Mouse (Mus musculus) erythroid progenitor cell, adult 5-6 weeks (primary cell): Measurements from ENCODE around the gene Slc6a21. TPM values are rescaled to one million over a fixed set of nuclear protein-coding genes. Genes with fewer than 3 reads are reported as not detected.

ENCODE experiments used
- total RNA-seq, 2 experiments: library from RNA; stranded (forward) in 1 of 2; stranded (reverse) in 1 of 2; fragments of 150-400 nt in 1 of 2; fragments of 186-747, 209-891 nt in 1 of 2; gene quantifications; 2 replicates each; pipeline versions ENCODE4 v1.2.3 to v1.2.4; 2015 to 2017; ENCODE audit warnings: low replicate concordance in 2 of 2

Slc6a21 gene
- total RNA-seq, 2 experiments from 2014 or later = not detected

Other genes with a start within 250 kb of the Slc6a21 start
Only the 30 nearest of the 37 such genes appear.
- gene Rcn3, start 185.3 kb upstream of the Slc6a21 start, total RNA-seq (2015; ENCODE audit: low replicate concordance) = 1.1 and 8.8 TPM in 2 replicates
- gene Rcn3, start 185.3 kb upstream of the Slc6a21 start, total RNA-seq (2017; ENCODE audit: low replicate concordance) = 1.9 and 4.0 TPM in 2 replicates
- 10.5 TPM in 2 replicates for gene Fcgrt, start 173.7 kb upstream of the Slc6a21 start, total RNA-seq (2015; ENCODE audit: low replicate concordance)
- 8.3 and 9.7 TPM in 2 replicates for gene Fcgrt, start 173.7 kb upstream of the Slc6a21 start, total RNA-seq (2017; ENCODE audit: low replicate concordance)
- gene Rps11, start 153.1 kb upstream of the Slc6a21 start, total RNA-seq (2015; ENCODE audit: low replicate concordance) = 694 and 736 TPM in 2 replicates
- 189 and 313 TPM in 2 replicates for gene Rps11, start 153.1 kb upstream of the Slc6a21 start, total RNA-seq (2017; ENCODE audit: low replicate concordance)
- gene Rpl13a, start 148.8 kb upstream of the Slc6a21 start, total RNA-seq (2015; ENCODE audit: low replicate concordance) = 918 and 1,040 TPM in 2 replicates
- 765 and 800 TPM in 2 replicates for gene Rpl13a, start 148.8 kb upstream of the Slc6a21 start, total RNA-seq (2017; ENCODE audit: low replicate concordance)
- not detected in 2 replicates for gene Gm45713, start 141.3 kb upstream of the Slc6a21 start, total RNA-seq (2015; ENCODE audit: low replicate concordance)
- gene Gm45713, start 141.3 kb upstream of the Slc6a21 start, total RNA-seq (2017; ENCODE audit: low replicate concordance) = 0.98 and 2.3 TPM in 2 replicates
- gene Flt3l, start 141.1 kb upstream of the Slc6a21 start, total RNA-seq (2015; ENCODE audit: low replicate concordance) = 3.6 and 17.2 TPM in 2 replicates
- 0.23 and 4.5 TPM in 2 replicates for gene Flt3l, start 141.1 kb upstream of the Slc6a21 start, total RNA-seq (2017; ENCODE audit: low replicate concordance)
- gene Pih1d1, start 123.2 kb upstream of the Slc6a21 start, total RNA-seq (2015; ENCODE audit: low replicate concordance) = 58.7 and 96.4 TPM in 2 replicates
- gene Pih1d1, start 123.2 kb upstream of the Slc6a21 start, total RNA-seq (2017; ENCODE audit: low replicate concordance) = 6.8 and 8.7 TPM in 2 replicates
- 24.5 and 29.3 TPM in 2 replicates for gene Aldh16a1, start 122.9 kb upstream of the Slc6a21 start, total RNA-seq (2015; ENCODE audit: low replicate concordance)
- 12.4 and 14.1 TPM in 2 replicates for gene Aldh16a1, start 122.9 kb upstream of the Slc6a21 start, total RNA-seq (2017; ENCODE audit: low replicate concordance)
- not detected in 2 replicates for gene Slc17a7, start 113.6 kb upstream of the Slc6a21 start, total RNA-seq (2015; ENCODE audit: low replicate concordance)
- gene Slc17a7, start 113.6 kb upstream of the Slc6a21 start, total RNA-seq (2017; ENCODE audit: low replicate concordance) = not detected in 2 replicates
- gene Gfy, start 97.9 kb upstream of the Slc6a21 start, total RNA-seq (2015; ENCODE audit: low replicate concordance) = not detected in 2 replicates
- not detected in 2 replicates for gene Gfy, start 97.9 kb upstream of the Slc6a21 start, total RNA-seq (2017; ENCODE audit: low replicate concordance)
- gene Pth2, start 96.5 kb upstream of the Slc6a21 start, total RNA-seq (2015; ENCODE audit: low replicate concordance) = not detected in 2 replicates
- gene Pth2, start 96.5 kb upstream of the Slc6a21 start, total RNA-seq (2017; ENCODE audit: low replicate concordance) = not detected in 2 replicates
- not detected in 2 replicates for gene Ccdc155, start 72.6 kb upstream of the Slc6a21 start, total RNA-seq (2015; ENCODE audit: low replicate concordance)
- not detected in 2 replicates for gene Ccdc155, start 72.6 kb upstream of the Slc6a21 start, total RNA-seq (2017; ENCODE audit: low replicate concordance)
- gene Dkkl1, start 65.4 kb upstream of the Slc6a21 start, total RNA-seq (2015; ENCODE audit: low replicate concordance) = 6.3 and 8.6 TPM in 2 replicates
- gene Dkkl1, start 65.4 kb upstream of the Slc6a21 start, total RNA-seq (2017; ENCODE audit: low replicate concordance) = 0.77 TPM in 1 of 2 replicates, not detected in the other
- not detected in 2 replicates for gene Tead2, start 61.8 kb upstream of the Slc6a21 start, total RNA-seq (2015; ENCODE audit: low replicate concordance)
- not detected in 2 replicates for gene Tead2, start 61.8 kb upstream of the Slc6a21 start, total RNA-seq (2017; ENCODE audit: low replicate concordance)
- 82.2 and 86.1 TPM in 2 replicates for gene Cd37, start 38.4 kb upstream of the Slc6a21 start, total RNA-seq (2015; ENCODE audit: low replicate concordance)
- 21.1 and 54.8 TPM in 2 replicates for gene Cd37, start 38.4 kb upstream of the Slc6a21 start, total RNA-seq (2017; ENCODE audit: low replicate concordance)
- not detected in 2 replicates for gene Slc6a16, start 36.4 kb upstream of the Slc6a21 start, total RNA-seq (2015; ENCODE audit: low replicate concordance)
- not detected in 2 replicates for gene Slc6a16, start 36.4 kb upstream of the Slc6a21 start, total RNA-seq (2017; ENCODE audit: low replicate concordance)
- not detected in 2 replicates for gene Trpm4, start 56.3 kb downstream of the Slc6a21 start, total RNA-seq (2015; ENCODE audit: low replicate concordance)
- gene Trpm4, start 56.3 kb downstream of the Slc6a21 start, total RNA-seq (2017; ENCODE audit: low replicate concordance) = not detected in 2 replicates
- not detected in 2 replicates for gene Hrc, start 57.8 kb downstream of the Slc6a21 start, total RNA-seq (2015; ENCODE audit: low replicate concordance)
- not detected in 2 replicates for gene Hrc, start 57.8 kb downstream of the Slc6a21 start, total RNA-seq (2017; ENCODE audit: low replicate concordance)
- not detected in 2 replicates for gene Ppfia3, start 89.5 kb downstream of the Slc6a21 start, total RNA-seq (2015; ENCODE audit: low replicate concordance)
- not detected in 2 replicates for gene Ppfia3, start 89.5 kb downstream of the Slc6a21 start, total RNA-seq (2017; ENCODE audit: low replicate concordance)
- not detected in 2 replicates for gene Lin7b, start 93.1 kb downstream of the Slc6a21 start, total RNA-seq (2015; ENCODE audit: low replicate concordance)
- not detected in 2 replicates for gene Lin7b, start 93.1 kb downstream of the Slc6a21 start, total RNA-seq (2017; ENCODE audit: low replicate concordance)
- 143 and 194 TPM in 2 replicates for gene Snrnp70, start 118.2 kb downstream of the Slc6a21 start, total RNA-seq (2015; ENCODE audit: low replicate concordance)
- gene Snrnp70, start 118.2 kb downstream of the Slc6a21 start, total RNA-seq (2017; ENCODE audit: low replicate concordance) = 312 and 348 TPM in 2 replicates
- not detected in 2 replicates for gene Kcna7, start 128.1 kb downstream of the Slc6a21 start, total RNA-seq (2015; ENCODE audit: low replicate concordance)
- gene Kcna7, start 128.1 kb downstream of the Slc6a21 start, total RNA-seq (2017; ENCODE audit: low replicate concordance) = not detected in 2 replicates
- gene Ntf5, start 136.2 kb downstream of the Slc6a21 start, total RNA-seq (2015; ENCODE audit: low replicate concordance) = not detected in 2 replicates
- gene Ntf5, start 136.2 kb downstream of the Slc6a21 start, total RNA-seq (2017; ENCODE audit: low replicate concordance) = not detected in 2 replicates
- gene Lhb, start 143.3 kb downstream of the Slc6a21 start, total RNA-seq (2015; ENCODE audit: low replicate concordance) = not detected in 2 replicates
- gene Lhb, start 143.3 kb downstream of the Slc6a21 start, total RNA-seq (2017; ENCODE audit: low replicate concordance) = not detected in 2 replicates
- 0.84 and 5.8 TPM in 2 replicates for gene Gys1, start 157.3 kb downstream of the Slc6a21 start, total RNA-seq (2015; ENCODE audit: low replicate concordance)
- 2.1 and 6.2 TPM in 2 replicates for gene Gys1, start 157.3 kb downstream of the Slc6a21 start, total RNA-seq (2017; ENCODE audit: low replicate concordance)
- gene Ruvbl2, start 160.6 kb downstream of the Slc6a21 start, total RNA-seq (2015; ENCODE audit: low replicate concordance) = 39.0 and 53.3 TPM in 2 replicates
- gene Ruvbl2, start 160.6 kb downstream of the Slc6a21 start, total RNA-seq (2017; ENCODE audit: low replicate concordance) = 22.6 and 28.8 TPM in 2 replicates
- gene Ftl1, start 182.4 kb downstream of the Slc6a21 start, total RNA-seq (2015; ENCODE audit: low replicate concordance) = 2,156 and 2,353 TPM in 2 replicates
- gene Ftl1, start 182.4 kb downstream of the Slc6a21 start, total RNA-seq (2017; ENCODE audit: low replicate concordance) = 950 and 960 TPM in 2 replicates
- gene Bax, start 189.4 kb downstream of the Slc6a21 start, total RNA-seq (2015; ENCODE audit: low replicate concordance) = 10.1 and 43.6 TPM in 2 replicates
- 10.3 and 15.9 TPM in 2 replicates for gene Bax, start 189.4 kb downstream of the Slc6a21 start, total RNA-seq (2017; ENCODE audit: low replicate concordance)
- gene Tulp2, start 204.4 kb downstream of the Slc6a21 start, total RNA-seq (2015; ENCODE audit: low replicate concordance) = 0.84 TPM in 1 of 2 replicates, not detected in the other
- gene Tulp2, start 204.4 kb downstream of the Slc6a21 start, total RNA-seq (2017; ENCODE audit: low replicate concordance) = not detected in 2 replicates
- gene Gm45808, start 209.3 kb downstream of the Slc6a21 start, total RNA-seq (2015; ENCODE audit: low replicate concordance) = not detected in 2 replicates
- 4.9 TPM in 1 of 2 replicates, not detected in the other for gene Gm45808, start 209.3 kb downstream of the Slc6a21 start, total RNA-seq (2017; ENCODE audit: low replicate concordance)